Mouse (Mus musculus): ENCODE measurements around the gene Fbxo10.
A peak's percentile ranks its signal among the peaks of the same experiment; 100 is the strongest.

Gene Fbxo10

DNA sequence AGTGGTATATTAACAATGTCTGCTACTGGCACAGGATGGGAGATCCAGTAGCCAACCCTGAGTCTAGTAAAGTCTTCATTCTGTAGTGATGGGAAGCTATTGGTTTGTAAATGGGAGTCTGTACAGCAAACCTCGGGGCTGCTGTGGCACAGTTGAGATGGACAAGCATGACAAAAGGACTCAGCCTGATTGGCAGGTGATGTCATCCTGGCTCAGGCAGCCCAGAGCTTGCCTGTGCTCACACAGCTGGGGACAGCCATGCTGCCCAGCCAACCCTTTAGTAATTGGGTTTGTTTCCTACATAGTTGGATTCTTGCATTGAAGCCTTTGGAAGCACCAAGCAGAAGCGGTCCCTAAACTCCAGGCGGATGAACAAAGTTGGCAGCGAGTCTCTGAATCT, 57.9 kb downstream of the Fbxo10 start:
- no peak for TF ChIP-seq POU5F1 (IDR thresholded peaks at IDR 0.05; ENCODE audit: borderline replicate concordance, low read length)
- TF ChIP-seq NANOG (IDR thresholded peaks at IDR 0.05; ENCODE audit: borderline replicate concordance, low read length) = no peak
- no peak for TF ChIP-seq CTCF (conservative IDR thresholded peaks at IDR 0.05; ENCODE audit: low read length)
- Histone ChIP-seq H3K4me3 (replicated peaks; ENCODE audit: low read length) (no peak overlapping the region), H3K27me3 (ENCODE audit: insufficient read depth, low read length) (no peaks in the 10 kb centered on the region)

DNA sequence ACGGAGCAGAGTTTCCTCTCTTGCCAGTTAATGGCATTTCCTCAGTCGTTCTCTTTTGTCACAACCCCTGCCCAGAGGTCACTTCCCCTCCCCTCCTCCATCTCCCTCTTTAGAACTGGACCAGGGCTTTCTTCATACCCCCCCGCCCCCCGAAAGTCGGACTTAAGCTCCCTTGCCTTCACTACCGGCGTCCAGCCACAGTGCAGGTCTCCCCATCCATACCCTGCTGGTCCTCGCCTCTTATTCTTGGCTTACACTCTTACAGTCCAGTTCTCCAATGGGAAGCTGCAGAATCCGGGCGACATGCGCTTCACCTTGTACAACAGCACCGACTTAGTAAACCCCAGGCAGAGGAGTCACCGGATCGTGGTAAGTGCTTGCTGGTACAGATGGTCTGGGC, 65.4 kb downstream of the Fbxo10 start:
- no peaks in the 10 kb centered on the region for H3K9me3 ChIP-seq (ENCODE audit: low read length)
- peaks cover 34% of the 10 kb centered on the region for H3K4me1 ChIP-seq (replicated peaks; ENCODE audit: low read depth, low read length)
- no peaks in the 10 kb centered on the region; the same call in 1 of the 2 replicates for H3K27me3 ChIP-seq (ENCODE audit: insufficient read depth, low read length)
- no peak for TF ChIP-seq NANOG (IDR thresholded peaks at IDR 0.05; ENCODE audit: borderline replicate concordance, low read length)
- peak overlapping the region; percentile 94 for H3K4me3 ChIP-seq (replicated peaks; ENCODE audit: low read length)
- peaks cover 41% of the 10 kb centered on the region for H3K36me3 ChIP-seq (ENCODE audit: insufficient read depth, low read length)

More for the DNA sequence above, 57.9 kb downstream of the Fbxo10 start:
- Histone ChIP-seq H3K4me1 (replicated peaks; ENCODE audit: low read depth, low read length) (peaks cover 40% of the 10 kb centered on the region), H3K36me3 (ENCODE audit: insufficient read depth, low read length) (peaks cover 99% of the 10 kb centered on the region), H3K9me3 (ENCODE audit: low read length) (no peaks in the 10 kb centered on the region)

DNA sequence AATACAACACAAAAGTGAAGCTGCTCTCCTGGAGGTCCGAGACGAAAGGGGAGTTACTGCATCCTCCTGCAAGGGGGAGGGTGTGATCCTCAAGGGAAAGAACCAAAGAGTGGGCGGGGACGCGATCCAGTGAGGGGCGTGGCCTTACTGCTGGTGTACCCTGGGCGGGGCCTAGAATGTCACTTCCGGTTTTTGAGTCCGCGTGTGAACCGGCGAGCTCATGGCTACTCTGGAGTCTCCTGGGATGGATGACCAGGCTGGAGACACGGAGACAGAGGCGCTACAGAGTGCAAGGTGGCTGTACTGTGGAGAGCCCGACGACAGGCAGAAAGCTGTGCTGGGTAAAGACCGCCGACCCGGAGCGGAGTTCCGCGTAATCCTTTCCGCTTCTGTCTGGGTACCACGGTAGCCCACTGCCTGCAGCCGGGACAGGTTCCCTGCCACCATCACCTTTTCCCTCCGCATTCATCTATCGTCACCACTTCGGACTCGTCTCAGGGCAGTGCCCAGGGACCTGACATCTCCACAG, 65.9 kb downstream of the Fbxo10 start, which contains the start of gene Polr1e:
Gene Polr1e, plus strand, starts transcription at position 132 of the 529 bp plus-strand sequence.
- TF ChIP-seq POU5F1 (IDR thresholded peaks at IDR 0.05; ENCODE audit: borderline replicate concordance, low read length) = no peak
- TF ChIP-seq CTCF (conservative IDR thresholded peaks at IDR 0.05; ENCODE audit: low read length) = no peak
- no peak for TF ChIP-seq NANOG (IDR thresholded peaks at IDR 0.05; ENCODE audit: borderline replicate concordance, low read length)
- H3K4me3 ChIP-seq (replicated peaks; ENCODE audit: low read length) = peak within 1 kb of the TSS; percentile 94
- no peaks in the 10 kb centered on the region; the same call in 1 of the 2 replicates for H3K27me3 ChIP-seq (ENCODE audit: insufficient read depth, low read length)

DNA sequence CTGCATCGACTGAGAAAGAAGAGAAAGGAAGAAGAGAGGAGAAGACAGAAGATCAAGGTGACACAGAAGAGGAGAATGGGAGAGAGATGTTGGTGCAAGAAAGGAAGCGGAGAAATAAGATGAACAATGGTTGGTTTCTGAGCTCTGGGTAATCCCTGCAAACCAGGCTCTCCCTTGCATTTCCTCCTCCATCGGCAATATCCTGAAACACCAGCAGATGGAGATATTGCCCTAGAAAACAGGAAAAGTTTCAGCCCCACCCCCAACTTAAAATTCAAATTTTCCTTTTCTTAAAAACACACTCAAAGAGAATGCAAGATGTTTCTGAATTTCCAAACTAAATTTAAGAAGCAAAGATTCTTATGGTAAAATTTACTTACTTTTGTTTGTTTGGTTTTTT, 68.8 kb downstream of the Fbxo10 start:
- Histone ChIP-seq H3K4me1 (replicated peaks; ENCODE audit: low read depth, low read length) (peaks cover 43% of the 10 kb centered on the region), H3K36me3 (ENCODE audit: insufficient read depth, low read length) (peaks cover 7% of the 10 kb centered on the region), H3K27me3 (ENCODE audit: insufficient read depth, low read length) (no peaks in the 10 kb centered on the region; the same call in 1 of the 2 replicates), H3K9me3 (ENCODE audit: low read length) (no peaks in the 10 kb centered on the region), H3K4me3 (replicated peaks; ENCODE audit: low read length) (no peak overlapping the region)
- TF ChIP-seq CTCF (conservative IDR thresholded peaks at IDR 0.05; ENCODE audit: low read length) (peak; percentile 80), POU5F1 (IDR thresholded peaks at IDR 0.05; ENCODE audit: borderline replicate concordance, low read length) (no peak), NANOG (IDR thresholded peaks at IDR 0.05; ENCODE audit: borderline replicate concordance, low read length) (no peak)

More for the DNA sequence above, 65.9 kb downstream of the Fbxo10 start, which contains the start of gene Polr1e:
- Histone ChIP-seq H3K9me3 (ENCODE audit: low read length) (no peaks in the 10 kb centered on the region), H3K36me3 (ENCODE audit: insufficient read depth, low read length) (peaks cover 36% of the 10 kb centered on the region), H3K4me1 (replicated peaks; ENCODE audit: low read depth, low read length) (peaks cover 39% of the 10 kb centered on the region)

DNA sequence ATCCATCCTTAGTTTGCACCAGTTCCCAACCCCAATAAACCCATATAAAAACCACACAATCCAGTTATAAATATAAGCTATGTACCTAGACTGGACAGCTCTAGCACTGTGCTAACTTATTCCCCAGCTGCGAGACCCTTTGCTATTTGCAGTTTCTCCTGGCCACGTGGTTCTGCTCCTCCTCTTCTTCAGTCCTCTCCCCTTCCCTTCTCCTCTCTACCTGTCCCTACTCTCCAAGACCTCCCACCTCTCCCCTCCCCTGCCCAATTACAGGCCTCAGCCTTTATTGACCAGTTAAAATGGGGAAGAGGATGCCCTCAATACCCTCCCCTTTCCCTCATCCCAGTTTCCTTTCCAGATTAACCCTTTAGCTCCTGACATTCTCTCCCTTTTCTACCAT, 70.9 kb downstream of the Fbxo10 start:
- no peaks in the 10 kb centered on the region for H3K27me3 ChIP-seq (ENCODE audit: insufficient read depth, low read length)
- no peaks in the 10 kb centered on the region for H3K9me3 ChIP-seq (ENCODE audit: low read length)
- peaks cover 37% of the 10 kb centered on the region for H3K4me1 ChIP-seq (replicated peaks; ENCODE audit: low read depth, low read length)
- peak overlapping the region; percentile 95 for H3K4me3 ChIP-seq (replicated peaks; ENCODE audit: low read length)
- H3K36me3 ChIP-seq (ENCODE audit: insufficient read depth, low read length) = no peaks in the 10 kb centered on the region
- TF ChIP-seq POU5F1 (IDR thresholded peaks at IDR 0.05; ENCODE audit: borderline replicate concordance, low read length) (no peak), CTCF (conservative IDR thresholded peaks at IDR 0.05; ENCODE audit: low read length) (no peak), NANOG (IDR thresholded peaks at IDR 0.05; ENCODE audit: borderline replicate concordance, low read length) (no peak)

DNA sequence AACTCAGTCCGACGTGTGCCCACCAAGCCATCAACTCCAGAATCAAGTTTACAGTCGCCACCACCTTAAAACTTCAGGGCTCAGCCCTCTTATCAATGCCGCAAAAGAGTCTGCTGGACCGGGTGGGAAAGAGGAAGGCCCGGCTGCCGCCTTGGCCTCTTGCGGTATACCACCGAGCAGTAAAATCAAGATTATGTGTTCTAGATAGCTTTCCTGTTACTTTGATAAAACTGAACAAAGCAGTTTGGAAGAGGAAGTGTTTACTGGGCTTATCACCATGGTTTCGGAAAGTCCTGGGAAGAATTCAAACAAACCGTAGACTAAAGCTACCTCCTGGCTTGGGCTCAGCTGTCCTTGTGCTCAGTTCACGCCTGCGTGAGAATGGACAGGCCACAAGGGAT, 71.4 kb downstream of the Fbxo10 start:
- Histone ChIP-seq H3K4me3 (replicated peaks; ENCODE audit: low read length) (peak overlapping the region; percentile 95), H3K9me3 (ENCODE audit: low read length) (no peaks in the 10 kb centered on the region), H3K27me3 (ENCODE audit: insufficient read depth, low read length) (no peaks in the 10 kb centered on the region), H3K4me1 (replicated peaks; ENCODE audit: low read depth, low read length) (peaks cover 34% of the 10 kb centered on the region), H3K36me3 (ENCODE audit: insufficient read depth, low read length) (no peaks in the 10 kb centered on the region)
- no peak for TF ChIP-seq CTCF (conservative IDR thresholded peaks at IDR 0.05; ENCODE audit: low read length)
- TF ChIP-seq NANOG (IDR thresholded peaks at IDR 0.05; ENCODE audit: borderline replicate concordance, low read length) = no peak
- no peak for TF ChIP-seq POU5F1 (IDR thresholded peaks at IDR 0.05; ENCODE audit: borderline replicate concordance, low read length)

DNA sequence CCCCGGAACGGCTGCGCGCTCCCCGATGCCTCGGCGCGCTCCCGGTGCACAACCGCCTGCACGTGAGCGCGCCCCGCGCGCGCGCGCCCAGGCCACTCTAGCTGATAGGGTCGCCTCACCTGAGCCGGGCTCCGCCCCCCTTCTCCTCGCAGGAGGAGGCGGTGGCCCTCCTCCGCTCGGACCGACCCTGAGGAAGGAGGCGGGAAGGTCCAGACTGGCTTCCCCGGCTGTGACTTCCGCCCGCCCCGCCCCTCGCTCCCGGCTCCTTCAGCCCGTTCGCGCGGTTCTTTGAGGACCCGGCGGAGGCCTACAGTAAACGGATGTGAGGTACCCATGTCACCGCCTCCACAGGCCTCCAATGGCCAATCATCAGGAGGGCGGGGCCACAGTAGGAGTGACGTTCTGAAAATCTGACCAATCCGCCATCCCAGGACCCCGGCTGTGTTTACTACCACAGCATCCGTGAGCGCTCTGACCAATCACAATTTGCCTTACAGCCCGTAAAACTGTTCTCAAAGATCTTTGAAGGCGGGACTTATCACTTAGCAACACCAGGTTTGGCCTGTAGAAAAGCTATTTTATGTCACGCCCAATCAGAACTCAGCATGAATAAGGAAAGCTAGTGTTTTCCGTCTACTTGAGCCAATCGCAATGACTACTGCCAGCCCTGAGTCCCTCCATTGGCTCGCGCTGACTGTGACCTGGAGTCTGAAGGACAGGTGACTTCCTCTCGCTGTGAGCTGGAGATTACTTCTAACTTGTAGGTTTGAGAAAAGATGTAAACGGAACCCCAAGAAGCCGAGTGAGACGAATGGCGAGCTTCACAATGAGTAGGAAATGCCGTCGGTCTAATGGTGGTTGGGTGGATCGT, 72.1 kb downstream of the Fbxo10 start, which contains the start of gene Zbtb5:
Gene Zbtb5, minus strand, starts transcription at position 308 of the 871 bp plus-strand sequence.
- H3K4me1 ChIP-seq (replicated peaks; ENCODE audit: low read depth, low read length) = peaks cover 31% of the 10 kb centered on the region

DNA sequence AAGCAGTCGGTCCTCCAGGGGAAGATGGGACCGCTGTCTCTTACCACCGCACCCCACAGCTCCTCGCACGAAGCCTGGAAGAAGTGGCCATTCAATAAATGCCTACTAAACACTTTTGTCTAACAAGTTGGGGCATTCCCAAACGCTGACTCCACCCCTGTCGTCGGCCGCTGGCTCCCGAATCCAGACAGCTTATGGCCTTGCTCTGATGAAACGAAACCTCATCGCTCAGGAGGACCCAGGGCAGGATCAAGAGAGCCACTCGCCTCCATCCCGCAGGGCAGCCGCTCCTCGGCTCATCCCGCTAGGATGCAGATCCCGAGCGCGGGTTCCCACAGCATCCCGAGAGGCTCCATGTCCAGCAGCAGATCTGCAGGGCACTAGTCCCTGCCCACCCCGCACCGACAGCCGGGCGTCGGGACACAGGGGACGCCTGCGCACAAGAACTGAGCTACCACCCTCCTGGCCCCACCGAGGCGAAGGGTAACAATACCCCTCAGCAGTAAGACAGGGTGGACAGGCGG, 72.8 kb downstream of the Fbxo10 start:
- no peaks in the 10 kb centered on the region for H3K9me3 ChIP-seq (ENCODE audit: low read length)
- peak overlapping the region; percentile 97 for H3K4me3 ChIP-seq (replicated peaks; ENCODE audit: low read length)
- no peaks in the 10 kb centered on the region for H3K27me3 ChIP-seq (ENCODE audit: insufficient read depth, low read length)
- TF ChIP-seq POU5F1 (IDR thresholded peaks at IDR 0.05; ENCODE audit: borderline replicate concordance, low read length) = no peak
- TF ChIP-seq CTCF (conservative IDR thresholded peaks at IDR 0.05; ENCODE audit: low read length) = no peak
- no peak for TF ChIP-seq NANOG (IDR thresholded peaks at IDR 0.05; ENCODE audit: borderline replicate concordance, low read length)
- H3K4me1 ChIP-seq (replicated peaks; ENCODE audit: low read depth, low read length) = peaks cover 34% of the 10 kb centered on the region
- H3K36me3 ChIP-seq (ENCODE audit: insufficient read depth, low read length) = no peaks in the 10 kb centered on the region

More for the DNA sequence above, 72.1 kb downstream of the Fbxo10 start, which contains the start of gene Zbtb5:
- Histone ChIP-seq H3K4me3 (replicated peaks; ENCODE audit: low read length) (peak within 1 kb of the TSS; percentile 97), H3K36me3 (ENCODE audit: insufficient read depth, low read length) (no peaks in the 10 kb centered on the region), H3K9me3 (ENCODE audit: low read length) (no peaks in the 10 kb centered on the region), H3K27me3 (ENCODE audit: insufficient read depth, low read length) (no peaks in the 10 kb centered on the region)
- TF ChIP-seq POU5F1 (IDR thresholded peaks at IDR 0.05; ENCODE audit: borderline replicate concordance, low read length) = no peak
- no peak for TF ChIP-seq NANOG (IDR thresholded peaks at IDR 0.05; ENCODE audit: borderline replicate concordance, low read length)
- TF ChIP-seq CTCF (conservative IDR thresholded peaks at IDR 0.05; ENCODE audit: low read length) = no peak
